Mouse (Mus musculus) left cerebral cortex, adult 18-20 months (tissue): ENCODE results near the gene Susd6. TPM values are rescaled to one million over a fixed set of nuclear protein-coding genes. Genes with fewer than 3 reads are reported as not detected.

ENCODE experiments used
- DNase-seq, 2 experiments: peaks; one replicate each; pipeline ENCODE4 v3.0.0; 2021 to 2022; ENCODE audit warnings: low spot score in 2 of 2, mixed read lengths in 1 of 2
- total RNA-seq, 2 experiments: library from RNA; stranded (reverse); gene quantifications; 2 replicates each; pipeline ENCODE4 v1.2.3; 2021

The Susd6 gene
- total RNA-seq, 2 experiments from 2014 or later, result 34.8 to 35.7 TPM

GRCm38 (mm10) chr12:80923602-80924001, 133.3 kb downstream of the Susd6 start:
- DNase-seq, result no peak

DNA sequence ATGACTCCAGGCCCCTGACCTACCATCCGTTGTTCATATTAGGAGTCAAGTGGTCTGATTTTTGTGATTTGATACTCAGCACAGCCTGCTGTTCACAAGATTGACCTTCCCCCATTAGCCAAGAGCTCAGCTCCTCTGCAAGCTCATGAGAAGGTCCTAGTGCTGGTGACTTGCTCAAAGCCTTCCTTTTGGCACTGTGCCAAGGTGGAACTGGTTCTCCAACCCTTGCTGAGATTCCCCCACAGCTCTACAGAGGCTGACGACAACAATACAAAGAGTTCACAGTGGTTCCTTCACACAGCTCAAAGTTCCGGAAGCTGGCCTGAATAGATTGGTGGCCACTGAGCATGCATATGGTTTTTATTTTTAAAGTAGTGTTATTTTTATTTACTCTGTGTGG, 133.9 kb downstream of the Susd6 start:
- no peak for DNase-seq

DNA sequence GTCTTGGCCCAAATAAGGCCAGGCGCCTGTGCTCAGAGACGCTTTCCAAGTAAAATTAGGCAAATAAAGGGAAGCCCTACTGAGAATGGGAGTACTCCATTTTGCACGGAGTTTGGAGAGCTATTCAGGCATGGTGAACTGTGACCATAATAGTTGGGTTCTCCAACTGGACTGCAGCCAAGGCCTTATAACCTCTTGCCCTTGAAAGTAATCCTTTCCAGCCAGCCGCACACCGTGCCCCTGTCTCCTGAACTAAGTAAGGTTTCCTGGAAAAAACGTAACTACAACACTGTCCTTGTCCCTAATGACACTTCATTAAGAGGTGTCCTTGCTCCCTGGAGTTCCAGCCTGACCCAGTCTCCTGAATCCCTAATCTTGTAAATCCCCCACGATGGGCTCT, 135.6 kb downstream of the Susd6 start:
- DNase-seq, result no peak

- no peak for DNase-seq
These were observed 136.2 kb downstream of the Susd6 start for GRCm38 (mm10) chr12:80926550-80926949.

DNA sequence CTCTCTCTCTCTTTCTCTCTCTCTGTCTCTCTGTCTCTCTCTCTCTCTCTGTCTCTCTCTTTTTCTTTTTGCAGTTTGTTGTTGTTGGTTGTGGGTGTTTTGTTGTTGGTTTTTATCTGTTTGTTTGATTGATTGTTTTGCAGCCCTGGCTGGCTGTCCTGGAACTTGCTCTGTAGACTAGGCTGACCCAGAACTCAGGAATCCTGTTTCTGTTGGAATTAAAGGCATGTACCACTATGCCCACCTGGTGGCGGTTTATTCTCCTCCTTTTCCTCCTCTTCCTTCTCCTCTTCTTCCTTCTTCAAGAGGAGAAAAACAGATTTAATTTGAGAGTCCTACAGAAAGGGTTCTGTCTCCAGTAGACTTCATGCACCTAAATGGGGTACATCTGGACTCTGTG, 137.2 kb downstream of the Susd6 start:
- DNase-seq, result no peak

- DNase-seq, result no peak
These were observed 138.6 kb downstream of the Susd6 start for GRCm38 (mm10) chr12:80928881-80929280.

- no peak for DNase-seq
These were observed 139.8 kb downstream of the Susd6 start for GRCm38 (mm10) chr12:80930141-80930540.

Other genes starting within 250 kb of the Susd6 start
- 10 to 100 TPM; 40.6 to 41.3 TPM for gene Slc39a9, start 146.6 kb upstream of the Susd6 start, total RNA-seq
- gene Erh, start 146.2 kb upstream of the Susd6 start, total RNA-seq, result 10 to 100 TPM; 31.9 to 37.2 TPM
- gene Plekhd1, start 97.9 kb upstream of the Susd6 start, total RNA-seq, result 1 to 10 TPM; 2.1 to 3.6 TPM
- 10 to 100 TPM; 11.4 to 12.2 TPM for gene Ccdc177, start 29.8 kb upstream of the Susd6 start, total RNA-seq
- gene Srsf5, start 155.0 kb downstream of the Susd6 start, total RNA-seq, result 100 to 1,000 TPM; 277 to 300 TPM
- not detected for gene Slc10a1, start 178.2 kb downstream of the Susd6 start, total RNA-seq
- gene Smoc1, start 236.3 kb downstream of the Susd6 start, total RNA-seq, result 10 to 100 TPM in 1 of 2 experiments, 1 to 10 TPM in 1; 7.4 to 10.4 TPM